Mouse (Mus musculus): ENCODE results near the gene Larp7. TPM values are rescaled to one million over a fixed set of nuclear protein-coding genes. Genes with fewer than 3 reads are reported as not detected.

Larp7 gene
- polyA plus RNA-seq (2016; fragmentation: Nextera tagmentation; extraction: Ambion mirVana): 62.7 and 69.4 TPM in 2 replicates

DNA sequence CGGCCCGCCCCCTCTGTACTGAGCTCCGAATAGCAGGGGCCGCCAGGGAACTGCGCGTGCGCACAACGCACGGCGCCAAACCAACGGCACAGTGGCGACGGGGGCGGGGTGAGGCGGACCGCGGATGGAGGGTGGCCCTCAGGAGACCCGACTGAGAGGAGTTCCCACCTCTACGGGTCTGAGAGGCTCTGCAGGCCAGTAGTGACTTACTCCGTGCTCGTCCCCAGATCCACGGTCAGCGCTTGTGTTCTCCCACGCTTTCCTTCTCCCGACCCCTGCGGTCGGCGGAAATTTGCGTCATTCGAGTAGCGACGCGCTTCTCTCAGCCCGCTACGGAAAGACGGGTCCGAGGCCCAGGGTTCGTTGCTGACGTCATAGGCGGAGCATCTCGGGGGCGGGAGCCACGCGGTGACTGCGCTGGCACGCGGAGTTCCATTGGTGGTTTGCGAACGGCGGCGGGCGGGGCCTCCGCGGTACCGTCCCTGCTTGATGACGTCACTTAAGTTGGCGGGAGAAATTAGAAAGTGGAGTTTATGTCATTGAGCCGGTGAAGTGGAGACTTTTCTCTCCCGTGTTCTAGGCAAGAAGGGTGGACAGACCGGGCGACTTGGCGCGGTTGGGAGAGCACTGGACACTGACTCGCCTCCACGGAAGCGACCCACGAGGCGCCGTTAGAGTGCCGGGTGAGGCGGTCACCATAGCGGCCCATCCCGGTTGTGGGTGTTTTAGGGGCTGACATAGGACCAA is at the start of gene Larp7, which contains the start of gene Zgrf1:
Gene Larp7, minus strand, starts transcription at position 377 of the 747 bp plus-strand sequence.
Gene Zgrf1, plus strand, starts transcription at position 517 of the 747 bp plus-strand sequence.
- WGBS: under 1% methylated on average over 72 of the region's 73 CpGs
- Histone ChIP-seq H3K27ac (peak within 1 kb of the TSS; percentile 97), H3K4me1 (peaks cover 9% of the 10 kb centered on the region), H3K9me3 (replicated peaks) (no peaks in the 10 kb centered on the region), H3K27me3 (ENCODE audit: low read depth, poor library complexity, severe bottlenecking) (no peaks in the 10 kb centered on the region), H3K4me3 (peak within 1 kb of the TSS; percentile 80), H3K36me3 (peaks cover 26% of the 10 kb centered on the region)
- peak; percentile 98 for DNase-seq (ENCODE audit: low spot score)

DNA sequence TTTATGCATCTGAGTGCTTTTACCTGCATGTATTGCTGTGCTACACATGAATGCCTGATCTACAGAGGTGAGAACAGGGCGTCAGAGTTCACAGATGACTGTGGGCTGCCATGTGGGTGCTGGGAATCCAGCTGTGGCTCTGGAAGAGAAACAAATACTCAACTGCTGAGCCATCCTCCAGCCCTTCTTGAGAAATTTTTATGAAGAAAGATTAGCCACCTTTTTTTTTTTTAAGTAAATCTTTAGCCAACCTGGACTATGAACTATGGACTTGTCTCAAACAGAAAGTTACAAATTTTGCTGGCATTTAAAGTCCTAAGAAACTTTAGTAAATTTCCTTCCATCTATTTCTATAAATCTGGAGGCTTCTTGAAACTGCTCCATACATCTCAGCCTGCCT is 44.0 kb upstream of the Larp7 start:
- WGBS: 84% methylated on average over 1 of the region's 1 CpGs
- H3K36me3 ChIP-seq: peaks cover 82% of the 10 kb centered on the region
- no peak overlapping the region for H3K27ac ChIP-seq
- no peaks in the 10 kb centered on the region for H3K27me3 ChIP-seq (ENCODE audit: low read depth, poor library complexity, severe bottlenecking)
- H3K4me3 ChIP-seq: no peak overlapping the region
- no peak for DNase-seq (ENCODE audit: low spot score)
- no peaks in the 10 kb centered on the region for H3K9me3 ChIP-seq (replicated peaks)
- H3K4me1 ChIP-seq: no peaks in the 10 kb centered on the region

DNA sequence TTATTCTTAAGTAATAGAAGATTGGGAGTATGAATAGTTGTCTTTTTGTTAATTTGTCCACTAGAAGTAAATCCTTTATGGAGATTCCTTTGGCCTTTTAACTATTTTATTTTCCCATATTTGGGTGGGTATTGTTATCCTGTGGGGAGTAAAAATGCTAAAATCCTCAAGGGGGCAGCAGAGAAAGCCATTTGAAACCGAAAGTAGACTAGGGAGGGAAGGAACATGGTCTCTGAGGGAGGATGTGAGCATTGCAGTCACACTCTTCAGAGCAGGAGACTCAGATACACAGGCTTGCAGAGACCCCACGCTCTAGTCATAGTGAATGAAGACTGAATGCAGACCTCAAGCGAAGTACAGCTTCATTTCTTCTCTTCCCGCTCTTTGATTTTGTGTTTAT is 19.4 kb upstream of the Larp7 start:
- Histone ChIP-seq H3K9me3 (replicated peaks) (no peaks in the 10 kb centered on the region), H3K27ac (no peak overlapping the region), H3K36me3 (peaks cover 74% of the 10 kb centered on the region), H3K4me3 (no peak overlapping the region), H3K4me1 (no peaks in the 10 kb centered on the region), H3K27me3 (ENCODE audit: low read depth, poor library complexity, severe bottlenecking) (no peaks in the 10 kb centered on the region)
- WGBS: 69% methylated on average over 4 of the region's 4 CpGs
- DNase-seq (ENCODE audit: low spot score): no peak

DNA sequence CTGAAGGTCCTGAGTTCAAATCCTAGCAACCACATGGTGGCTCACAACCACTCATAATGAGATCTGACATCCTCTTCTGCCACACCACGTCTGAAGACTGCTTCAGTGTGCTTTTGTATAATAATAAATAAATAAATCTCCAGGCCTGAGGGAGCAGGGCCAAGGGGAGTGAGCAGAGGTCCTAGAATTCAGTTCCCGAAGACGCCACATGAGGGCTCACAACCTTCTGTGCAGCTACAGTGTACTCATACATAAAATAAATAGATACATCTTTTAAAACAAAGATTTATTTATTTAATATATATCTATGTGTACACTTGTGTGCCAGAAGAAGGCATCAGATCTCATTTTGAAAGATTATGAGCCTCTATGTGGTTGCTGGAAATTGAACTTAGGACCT is 12.0 kb upstream of the Larp7 start:
- no peak for DNase-seq (ENCODE audit: low spot score)
- peaks cover 81% of the 10 kb centered on the region for H3K36me3 ChIP-seq
- H3K4me1 ChIP-seq: no peaks in the 10 kb centered on the region
- H3K9me3 ChIP-seq (replicated peaks): no peaks in the 10 kb centered on the region
- no peak overlapping the region for H3K4me3 ChIP-seq
- H3K27me3 ChIP-seq (ENCODE audit: low read depth, poor library complexity, severe bottlenecking): no peaks in the 10 kb centered on the region
- H3K27ac ChIP-seq: no peak overlapping the region
- WGBS: 85% methylated on average over 3 of the region's 3 CpGs

DNA sequence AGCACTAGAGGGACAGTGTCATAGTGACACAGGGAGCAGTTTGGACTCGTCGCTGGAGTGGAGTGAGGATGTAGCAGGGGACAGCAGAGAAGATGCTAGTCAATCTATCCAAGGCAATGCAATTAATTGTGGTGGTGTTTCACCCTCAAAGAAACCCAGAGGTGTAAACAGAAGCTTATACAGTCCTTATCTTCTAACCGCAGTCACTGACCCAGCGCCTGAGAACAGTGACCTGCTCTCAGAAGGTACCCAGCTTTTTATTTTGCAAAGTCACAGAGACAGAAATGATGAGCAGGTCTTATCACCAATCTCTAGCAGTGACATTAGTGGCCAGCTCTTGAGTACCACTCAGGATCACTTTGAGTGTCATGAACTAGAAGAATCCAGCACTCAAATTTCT is 9.8 kb upstream of the Larp7 start:
- Histone ChIP-seq H3K4me1 (no peaks in the 10 kb centered on the region), H3K27me3 (ENCODE audit: low read depth, poor library complexity, severe bottlenecking) (no peaks in the 10 kb centered on the region), H3K27ac (no peak overlapping the region), H3K4me3 (no peak overlapping the region), H3K9me3 (replicated peaks) (no peaks in the 10 kb centered on the region), H3K36me3 (peaks cover 78% of the 10 kb centered on the region)
- no peak for DNase-seq (ENCODE audit: low spot score)
- 89% methylated on average over 4 of the region's 4 CpGs for WGBS

DNA sequence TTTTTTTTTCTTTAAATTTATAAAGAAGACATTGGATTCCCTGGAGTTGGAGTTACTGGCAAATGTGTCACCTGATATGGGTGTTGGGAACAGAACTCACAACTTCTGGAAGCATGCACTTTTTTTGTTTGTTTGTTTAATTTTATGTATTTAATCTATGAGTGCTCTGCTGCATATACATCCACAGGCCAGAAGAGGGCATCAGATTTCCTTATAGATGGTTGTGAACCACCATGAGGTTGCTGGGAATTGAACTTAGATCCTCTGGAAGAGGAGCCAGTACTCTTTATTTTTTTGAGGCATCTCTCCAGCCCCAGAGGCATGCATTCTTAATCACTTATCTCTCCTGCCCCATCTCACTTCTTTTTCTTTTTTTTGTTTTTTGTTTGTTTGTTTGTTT is 5.1 kb upstream of the Larp7 start:
- no peak overlapping the region for H3K27ac ChIP-seq
- DNase-seq (ENCODE audit: low spot score): no peak
- peaks cover 9% of the 10 kb centered on the region for H3K4me1 ChIP-seq
- no peak overlapping the region for H3K4me3 ChIP-seq
- no peaks in the 10 kb centered on the region for H3K27me3 ChIP-seq (ENCODE audit: low read depth, poor library complexity, severe bottlenecking)
- H3K36me3 ChIP-seq: peaks cover 67% of the 10 kb centered on the region
- H3K9me3 ChIP-seq (replicated peaks): no peaks in the 10 kb centered on the region

DNA sequence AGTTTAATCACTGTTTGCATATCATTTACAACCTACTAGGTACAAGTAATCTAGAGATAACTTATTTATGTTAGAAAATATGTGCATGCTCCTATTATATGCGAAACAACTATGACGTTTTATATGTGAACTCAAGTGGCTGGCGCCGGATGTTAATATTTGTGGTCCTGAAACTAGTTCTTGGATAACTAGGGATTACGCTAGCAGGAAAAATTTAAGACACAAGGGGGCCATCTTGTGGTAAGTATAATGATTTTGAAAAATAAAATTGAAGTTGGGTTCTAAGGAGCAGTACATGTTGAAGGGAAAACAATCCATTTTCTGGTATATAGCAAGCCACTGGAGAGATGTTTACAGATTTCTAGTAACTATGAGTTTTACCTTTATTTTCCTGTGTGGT is 1.6 kb upstream of the Larp7 start:
- DNase-seq (ENCODE audit: low spot score): no peak
- Histone ChIP-seq H3K4me1 (peaks cover 9% of the 10 kb centered on the region), H3K27ac (no peak overlapping the region), H3K9me3 (replicated peaks) (no peaks in the 10 kb centered on the region), H3K27me3 (ENCODE audit: low read depth, poor library complexity, severe bottlenecking) (no peaks in the 10 kb centered on the region), H3K4me3 (peak overlapping the region; percentile 80), H3K36me3 (peaks cover 38% of the 10 kb centered on the region)
- 82% methylated on average over 5 of the region's 5 CpGs for WGBS

DNA sequence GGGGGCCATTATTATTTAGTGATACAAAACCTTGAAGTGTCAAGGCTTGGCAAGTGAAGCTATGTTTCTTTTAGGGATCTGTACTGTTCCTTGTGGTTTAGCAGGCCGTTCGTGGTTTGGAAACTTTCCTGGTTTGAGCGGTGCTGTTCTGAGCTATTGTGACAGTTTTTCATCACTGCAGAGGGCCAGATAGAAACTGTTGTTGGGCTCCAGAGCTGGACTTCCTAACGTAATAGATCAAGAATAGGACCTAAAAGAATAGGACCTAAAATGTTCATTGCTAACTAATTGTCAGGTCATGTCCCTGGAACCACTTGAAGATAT is 533 bp upstream of the Larp7 start:
- H3K4me3 ChIP-seq: peak overlapping the region; percentile 80
- H3K9me3 ChIP-seq (replicated peaks): no peaks in the 10 kb centered on the region
- no peaks in the 10 kb centered on the region for H3K27me3 ChIP-seq (ENCODE audit: low read depth, poor library complexity, severe bottlenecking)
- H3K27ac ChIP-seq: peak overlapping the region; percentile 97
- 1% methylated on average over 4 of the region's 4 CpGs for WGBS
- DNase-seq (ENCODE audit: low spot score): no peak
- H3K36me3 ChIP-seq: peaks cover 30% of the 10 kb centered on the region
- H3K4me1 ChIP-seq: peaks cover 9% of the 10 kb centered on the region

DNA sequence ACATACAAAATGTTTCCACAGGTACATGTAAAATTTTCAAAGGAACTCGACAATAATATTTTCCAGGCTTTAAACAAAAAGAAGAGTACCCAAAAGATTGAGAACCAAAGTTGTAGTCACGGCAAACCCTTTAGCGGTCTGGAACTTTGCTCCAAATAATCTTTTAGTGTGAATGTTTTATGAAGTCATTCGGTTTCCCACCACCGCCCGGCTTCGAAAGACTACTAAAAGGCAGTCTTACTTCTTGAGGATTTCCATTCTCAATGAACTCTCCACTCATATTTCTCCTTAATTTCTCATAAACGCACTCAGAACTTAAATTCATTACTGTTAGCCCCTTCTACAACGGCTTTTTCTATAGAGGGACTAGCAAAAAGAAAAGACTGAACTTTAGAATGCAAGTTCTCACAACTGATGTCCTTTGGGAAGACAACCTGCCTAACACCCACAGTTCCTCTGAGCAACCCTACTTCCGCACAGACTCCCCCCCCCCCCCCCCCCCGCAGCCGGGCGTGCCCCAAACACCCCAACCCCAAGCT is 646 bp downstream of the Larp7 start:
- Histone ChIP-seq H3K27me3 (ENCODE audit: low read depth, poor library complexity, severe bottlenecking) (no peaks in the 10 kb centered on the region), H3K4me1 (peaks cover 9% of the 10 kb centered on the region), H3K36me3 (peaks cover 21% of the 10 kb centered on the region), H3K27ac (peak overlapping the region; percentile 97), H3K9me3 (replicated peaks) (no peaks in the 10 kb centered on the region), H3K4me3 (peak overlapping the region; percentile 80)
- WGBS: 10% methylated on average over 12 of the region's 13 CpGs
- DNase-seq (ENCODE audit: low spot score): no peak

DNA sequence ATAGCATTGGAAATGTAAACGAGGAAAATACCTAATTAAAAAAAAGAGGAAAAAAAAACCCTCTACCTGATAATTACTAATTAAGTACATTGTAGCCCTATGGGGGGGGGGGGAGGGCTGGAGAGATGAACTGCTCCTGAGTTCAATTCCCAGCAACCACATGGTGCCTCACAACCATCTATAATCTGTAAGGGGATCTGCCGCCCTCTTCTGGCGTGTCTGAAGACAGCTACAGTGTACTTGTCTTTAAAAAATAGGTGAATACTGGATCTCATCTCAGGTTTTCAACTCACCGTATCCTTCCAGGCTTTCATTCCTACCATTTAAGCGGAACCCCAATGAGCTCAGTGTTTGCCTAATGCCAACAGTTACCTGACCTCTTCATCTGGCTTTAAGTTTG is 5.3 kb downstream of the Larp7 start:
- H3K27ac ChIP-seq: no peak overlapping the region
- peak; percentile 40 for DNase-seq (ENCODE audit: low spot score)
- H3K36me3 ChIP-seq: peaks cover 42% of the 10 kb centered on the region
- H3K9me3 ChIP-seq (replicated peaks): no peaks in the 10 kb centered on the region
- no peak overlapping the region for H3K4me3 ChIP-seq
- H3K4me1 ChIP-seq: no peaks in the 10 kb centered on the region
- H3K27me3 ChIP-seq (ENCODE audit: low read depth, poor library complexity, severe bottlenecking): no peaks in the 10 kb centered on the region
- WGBS: 29% methylated on average over 5 of the region's 5 CpGs

DNA sequence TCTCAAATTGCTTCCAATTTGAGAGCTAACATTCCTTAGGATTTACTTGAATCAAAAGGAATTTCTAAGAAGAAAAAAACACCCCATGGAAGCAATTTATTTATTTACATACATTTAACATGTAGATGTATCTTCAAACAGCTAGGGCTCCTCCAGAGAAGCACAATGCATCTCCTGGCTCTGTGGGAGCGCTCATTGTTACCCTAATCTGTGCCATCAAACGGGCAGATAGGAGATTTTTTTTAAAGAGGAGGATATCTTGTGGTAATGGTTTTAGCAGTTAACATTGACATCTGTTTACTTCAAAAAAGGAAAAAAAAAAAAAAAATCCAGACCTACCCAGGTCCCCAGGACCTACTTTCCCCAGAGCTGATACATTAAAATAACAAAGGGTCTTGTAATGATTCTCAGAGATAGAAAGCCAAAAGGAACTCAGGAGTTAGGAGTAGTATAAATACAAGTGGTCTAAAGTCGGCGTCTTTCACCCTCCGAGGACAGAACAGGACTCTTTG is 8.5 kb downstream of the Larp7 start:
- Histone ChIP-seq H3K27ac (no peak overlapping the region), H3K36me3 (peaks cover 67% of the 10 kb centered on the region), H3K27me3 (ENCODE audit: low read depth, poor library complexity, severe bottlenecking) (no peaks in the 10 kb centered on the region), H3K4me3 (no peak overlapping the region), H3K9me3 (replicated peaks) (no peaks in the 10 kb centered on the region), H3K4me1 (no peaks in the 10 kb centered on the region)
- no peak for DNase-seq (ENCODE audit: low spot score)
- WGBS: 28% methylated on average over 5 of the region's 5 CpGs

DNA sequence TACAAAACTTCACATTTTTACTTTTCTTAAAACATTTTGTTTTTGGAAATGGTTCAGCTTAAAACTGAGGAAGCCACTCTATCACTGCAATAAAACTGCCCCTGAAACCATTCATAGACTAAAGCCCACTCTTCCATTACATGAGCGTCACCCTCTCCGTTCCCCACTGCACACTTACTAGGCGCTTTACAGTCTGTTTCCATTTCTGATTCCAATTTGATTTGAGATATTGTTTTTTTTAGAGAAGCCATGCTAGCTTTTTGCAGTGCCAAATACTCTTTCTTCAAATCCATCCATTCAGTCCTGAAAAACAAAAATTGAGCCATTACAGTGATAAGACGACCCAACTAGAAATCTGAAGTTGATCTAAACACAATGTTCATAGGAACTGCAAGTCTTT is 9.2 kb downstream of the Larp7 start:
- no peak for DNase-seq (ENCODE audit: low spot score)
- no peaks in the 10 kb centered on the region for H3K27me3 ChIP-seq (ENCODE audit: low read depth, poor library complexity, severe bottlenecking)
- H3K4me1 ChIP-seq: no peaks in the 10 kb centered on the region
- H3K36me3 ChIP-seq: peaks cover 72% of the 10 kb centered on the region
- H3K9me3 ChIP-seq (replicated peaks): no peaks in the 10 kb centered on the region
- 83% methylated on average over 4 of the region's 4 CpGs for WGBS
- H3K4me3 ChIP-seq: no peak overlapping the region
- no peak overlapping the region for H3K27ac ChIP-seq

DNA sequence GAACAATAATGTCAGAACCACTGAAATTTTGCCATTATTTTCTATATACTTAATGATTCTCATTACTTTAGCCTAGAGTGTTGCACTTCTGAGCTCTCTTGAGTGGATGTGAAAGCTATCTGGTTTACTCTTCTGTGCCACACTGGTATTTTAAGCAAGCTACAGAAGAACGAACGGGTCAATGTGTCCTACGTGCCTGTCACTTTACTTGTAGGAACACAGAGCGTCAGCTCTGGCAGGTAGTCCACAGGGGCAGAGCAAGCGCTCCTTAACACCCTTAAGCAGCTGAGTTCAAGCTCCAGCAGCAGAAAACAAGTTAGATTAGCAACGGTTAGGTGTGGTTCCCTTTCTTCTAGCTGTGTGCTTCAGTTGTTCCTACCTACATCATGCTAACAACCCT is 14.0 kb downstream of the Larp7 start:
- H3K4me3 ChIP-seq: no peak overlapping the region
- H3K4me1 ChIP-seq: no peaks in the 10 kb centered on the region
- 83% methylated on average over 6 of the region's 6 CpGs for WGBS
- no peak overlapping the region for H3K27ac ChIP-seq
- H3K9me3 ChIP-seq (replicated peaks): no peaks in the 10 kb centered on the region
- no peaks in the 10 kb centered on the region for H3K27me3 ChIP-seq (ENCODE audit: low read depth, poor library complexity, severe bottlenecking)
- H3K36me3 ChIP-seq: peaks cover 62% of the 10 kb centered on the region
- DNase-seq (ENCODE audit: low spot score): no peak

All from limb, embryonic 10.5 days (tissue).